Mouse (Mus musculus): ENCODE results near the gene Fance.

The Fance gene

DNA sequence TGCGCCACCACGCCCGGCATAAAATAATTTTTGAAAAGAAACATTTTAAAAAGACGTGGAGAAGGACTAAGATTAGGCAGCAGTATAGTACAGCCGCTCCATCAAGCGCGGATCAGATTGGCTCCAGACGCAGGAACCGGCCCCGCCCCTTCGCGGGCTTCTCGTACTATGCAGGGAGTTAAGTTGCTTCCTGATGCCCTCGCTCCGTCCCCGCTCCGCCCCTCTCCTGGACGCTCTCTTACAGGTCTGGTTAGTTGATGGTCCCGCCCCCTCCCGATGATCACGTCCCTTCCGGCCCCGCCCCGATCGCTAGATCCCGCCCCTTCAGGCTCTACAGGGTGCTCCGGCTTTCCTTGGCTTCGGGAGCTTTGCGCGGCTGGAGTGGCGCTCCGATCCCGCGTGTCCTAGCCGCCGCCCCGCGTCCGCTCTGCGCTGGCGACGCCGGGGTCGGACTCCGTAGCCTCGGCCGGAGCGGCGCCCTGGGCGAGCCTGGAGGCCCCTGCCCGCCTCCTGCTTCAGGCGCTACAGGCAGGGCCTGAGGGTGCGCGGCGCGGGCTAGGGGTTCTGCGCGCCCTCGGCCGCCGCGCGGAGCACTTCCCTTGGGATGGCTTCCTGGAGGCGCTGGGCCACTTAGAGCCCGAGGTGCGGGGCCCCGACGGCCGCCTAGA, at the start of gene Fance:
Fance (plus strand) TSS at position 308 of the 668 bp plus-strand sequence.
- peak; percentile 98 to 99 for DNase-seq

DNA sequence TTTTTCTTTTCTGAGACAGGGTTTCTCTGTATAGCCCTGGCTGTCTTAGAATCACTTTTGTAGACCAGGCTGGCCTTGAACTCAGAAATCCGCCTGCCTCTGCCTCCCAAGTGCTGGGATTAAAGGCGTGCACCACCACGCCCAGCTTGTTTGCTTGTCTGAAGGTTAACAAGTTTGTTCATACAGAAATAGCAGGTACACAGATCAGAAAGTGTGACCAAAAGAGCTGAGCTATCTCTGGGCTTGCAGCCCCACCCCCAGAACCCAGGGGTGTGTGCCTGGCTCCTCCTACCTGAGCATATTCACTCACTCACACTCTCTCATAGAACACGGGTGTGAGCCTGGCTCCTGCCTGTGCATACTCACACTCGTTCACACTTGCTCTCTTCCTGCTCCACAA, 46.1 kb upstream of the Fance start:
- no peak for DNase-seq

DNA sequence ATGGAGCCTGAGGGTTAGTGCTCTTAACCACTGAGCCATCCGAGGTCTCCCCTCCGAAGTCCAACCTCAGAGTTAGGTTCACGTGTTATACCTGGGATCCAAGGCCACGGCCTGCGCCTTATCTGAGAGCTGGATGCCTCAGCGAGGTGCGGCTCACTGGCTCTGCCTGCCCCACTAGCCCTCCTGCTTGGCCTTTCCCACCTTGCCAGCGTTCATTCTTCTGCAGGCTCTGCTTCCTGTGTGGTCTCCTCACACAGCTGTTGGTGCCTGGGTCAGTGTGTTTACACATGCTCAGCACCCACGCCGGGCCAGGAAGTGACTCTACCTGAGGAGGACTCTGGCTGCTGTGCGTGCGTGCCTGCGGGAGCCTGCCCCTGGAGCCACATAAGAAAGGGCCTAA, 43.2 kb upstream of the Fance start:
- DNase-seq = no peak

DNA sequence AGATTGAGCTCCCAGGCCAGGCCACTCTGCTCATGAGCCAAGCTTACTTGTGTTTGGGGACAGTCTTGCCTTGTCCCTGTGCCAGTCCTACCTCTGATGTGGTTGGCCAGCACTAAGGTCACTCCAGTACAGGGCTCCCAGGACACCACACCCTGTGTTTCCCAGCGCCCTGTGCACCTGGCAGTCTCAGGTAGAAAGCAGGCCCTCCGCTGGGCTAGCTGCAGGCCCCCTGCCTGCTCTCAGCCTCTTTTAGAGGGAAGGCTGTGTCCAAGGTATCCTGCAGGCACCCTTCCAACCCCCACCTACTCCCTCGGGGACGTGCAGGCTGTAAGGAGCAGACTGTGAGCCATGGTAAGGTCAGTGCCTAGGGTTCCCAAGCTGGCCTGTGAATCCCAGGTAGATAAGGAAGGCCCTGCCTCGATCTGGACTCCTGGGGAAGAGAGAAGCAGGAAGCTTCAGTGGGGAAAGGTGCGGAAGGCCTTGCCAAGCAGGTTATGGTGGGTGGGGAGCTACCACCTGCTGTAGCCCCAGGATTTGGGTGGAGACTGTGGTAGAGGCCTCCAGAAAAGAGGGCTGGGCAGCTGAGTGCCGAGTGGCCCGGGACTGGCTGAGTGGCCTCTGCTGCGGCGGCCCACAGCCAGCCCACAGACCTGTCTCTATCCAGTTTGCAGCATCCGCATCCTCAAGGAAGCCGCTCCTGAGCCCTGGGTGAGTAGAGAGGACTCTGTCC, 41.6 kb upstream of the Fance start:
- no peak for DNase-seq

DNA sequence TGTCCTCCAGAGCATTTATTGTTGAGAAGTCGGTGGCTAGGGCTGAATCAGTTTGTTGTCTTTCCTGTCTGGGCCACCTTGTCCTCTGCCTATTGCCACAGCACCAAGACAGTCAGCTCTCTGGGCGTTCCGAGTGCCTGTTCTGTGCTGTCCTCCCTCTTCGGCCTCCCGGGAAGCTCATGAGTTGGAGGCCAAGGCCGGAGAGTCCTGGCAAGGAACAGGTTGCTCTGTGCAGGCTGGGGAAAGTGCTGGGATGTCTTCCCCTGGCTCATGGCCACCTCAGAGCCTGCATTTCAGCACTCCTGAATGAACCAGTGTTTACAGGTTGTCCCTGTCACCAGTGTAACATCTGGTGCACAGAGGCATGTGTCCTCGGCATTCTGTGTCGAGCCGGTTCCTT, 41.0 kb upstream of the Fance start:
- no peak for DNase-seq

DNA sequence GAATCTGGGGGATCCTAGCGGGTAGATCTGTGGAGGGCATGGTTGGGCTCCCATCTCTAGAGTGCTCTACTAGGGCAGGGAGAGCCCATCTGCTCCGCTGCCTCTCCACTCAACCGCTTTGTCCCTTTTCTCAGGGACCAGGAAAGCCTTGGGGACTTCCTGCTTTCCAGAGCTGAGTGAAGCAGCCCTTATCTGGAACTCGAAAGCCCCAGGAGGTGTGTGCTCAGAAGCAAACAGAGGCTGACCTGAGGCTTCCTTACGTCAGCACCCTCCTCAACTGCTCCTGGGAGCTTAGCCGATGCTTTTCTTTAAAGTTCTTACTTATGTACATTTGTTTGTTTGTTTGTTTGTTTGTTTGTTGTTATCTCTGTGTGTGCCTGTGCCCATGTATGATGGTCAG, 40.5 kb upstream of the Fance start:
- DNase-seq = no peak

DNA sequence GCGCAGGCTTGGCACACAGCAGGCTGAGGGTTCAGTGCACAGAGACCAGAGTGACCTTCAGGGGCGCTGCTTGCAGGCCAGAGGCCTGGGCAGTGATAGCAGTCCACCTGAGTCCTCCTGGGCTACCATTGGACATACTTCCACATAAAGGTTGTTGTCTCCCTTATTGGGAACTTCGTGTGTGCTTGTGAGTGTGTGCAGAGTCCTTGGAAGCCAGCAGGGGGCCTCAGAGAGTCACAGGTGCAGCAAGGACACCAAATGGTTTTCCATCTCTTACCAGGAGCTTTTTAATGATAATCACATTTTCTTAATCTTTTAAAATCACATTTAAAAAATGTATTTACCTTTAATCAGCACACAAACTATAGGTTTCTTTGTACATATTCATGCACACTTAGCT, 38.6 kb upstream of the Fance start:
- DNase-seq = peak; percentile 55 to 58

DNA sequence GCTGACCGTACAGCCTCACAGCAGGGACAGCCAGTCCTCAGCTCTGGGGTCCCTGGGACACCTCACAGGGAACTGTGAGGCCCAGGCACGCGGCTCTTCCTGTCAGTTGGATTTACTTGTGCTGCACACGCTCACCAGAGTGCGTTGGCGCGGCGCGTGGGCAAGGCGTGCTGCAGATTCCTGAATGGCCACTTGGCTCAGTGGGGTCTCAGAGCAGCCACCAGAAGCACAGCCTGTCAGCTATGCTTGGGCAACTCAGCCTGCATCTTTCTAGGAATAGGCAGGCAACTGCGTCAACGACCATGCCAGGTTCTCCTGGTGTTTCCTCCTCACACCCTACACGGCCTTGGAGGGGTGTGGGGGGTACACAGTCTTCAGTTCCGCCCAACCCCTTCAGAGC, 36.1 kb upstream of the Fance start:
- no peak for DNase-seq

DNA sequence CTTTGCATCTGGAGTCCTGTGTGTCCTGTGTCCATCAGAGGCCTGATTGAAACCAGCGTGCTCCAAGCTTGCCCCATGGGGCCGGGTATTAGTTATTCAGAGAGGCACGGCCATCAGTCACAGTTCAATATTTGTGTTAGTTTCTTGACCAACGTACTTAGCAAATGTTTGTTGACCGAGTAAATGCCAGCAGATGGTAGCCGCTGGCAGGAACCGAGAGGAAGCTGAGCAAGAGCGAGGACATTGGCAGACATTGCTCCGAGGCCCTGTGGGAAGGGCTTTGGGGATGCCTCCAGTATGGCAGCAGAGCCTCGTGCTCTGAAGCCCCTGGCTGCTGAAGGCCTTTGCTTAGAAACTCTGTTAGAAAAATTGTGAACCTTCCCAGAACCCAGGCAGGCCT, 35.6 kb upstream of the Fance start:
- no peak for DNase-seq

DNA sequence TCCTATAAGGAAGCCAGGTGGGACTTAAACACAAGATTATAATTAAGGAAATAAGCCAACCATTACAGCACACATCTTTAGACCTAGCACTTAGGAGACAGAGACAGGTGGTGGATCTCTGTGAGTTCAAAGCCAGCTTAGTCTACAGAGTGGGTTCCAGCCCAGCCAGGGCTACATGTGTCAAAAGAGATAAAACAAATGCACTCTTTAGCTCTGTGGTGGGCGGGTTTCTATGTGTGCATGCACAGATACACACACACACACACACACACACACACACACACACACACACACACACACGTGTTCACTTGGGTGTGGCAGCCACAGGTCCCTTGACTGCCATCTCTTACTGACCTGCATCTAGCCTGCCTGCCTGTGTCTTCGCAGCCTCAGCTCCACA, 35.2 kb upstream of the Fance start:
- DNase-seq = no peak

DNA sequence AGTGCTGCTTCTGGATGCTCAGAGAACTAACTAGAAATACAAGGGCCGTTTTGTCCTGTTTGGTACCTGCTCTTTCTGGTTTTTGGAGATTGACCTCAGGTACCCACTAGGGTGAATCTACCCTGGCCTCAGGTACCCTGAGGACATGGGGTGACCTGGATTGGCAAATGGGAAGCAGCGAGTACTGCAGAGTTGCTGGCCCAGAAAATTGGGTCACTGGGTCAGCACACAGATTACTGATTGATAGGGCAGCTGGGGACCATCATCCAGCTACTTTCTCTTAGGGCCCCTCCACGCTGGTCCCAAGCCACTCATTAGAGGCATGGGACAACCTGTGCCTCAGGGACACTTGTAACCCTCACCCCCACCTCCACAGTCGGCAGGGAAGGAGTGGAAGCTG, 34.1 kb upstream of the Fance start:
- DNase-seq = peak; percentile 48 to 63

DNA sequence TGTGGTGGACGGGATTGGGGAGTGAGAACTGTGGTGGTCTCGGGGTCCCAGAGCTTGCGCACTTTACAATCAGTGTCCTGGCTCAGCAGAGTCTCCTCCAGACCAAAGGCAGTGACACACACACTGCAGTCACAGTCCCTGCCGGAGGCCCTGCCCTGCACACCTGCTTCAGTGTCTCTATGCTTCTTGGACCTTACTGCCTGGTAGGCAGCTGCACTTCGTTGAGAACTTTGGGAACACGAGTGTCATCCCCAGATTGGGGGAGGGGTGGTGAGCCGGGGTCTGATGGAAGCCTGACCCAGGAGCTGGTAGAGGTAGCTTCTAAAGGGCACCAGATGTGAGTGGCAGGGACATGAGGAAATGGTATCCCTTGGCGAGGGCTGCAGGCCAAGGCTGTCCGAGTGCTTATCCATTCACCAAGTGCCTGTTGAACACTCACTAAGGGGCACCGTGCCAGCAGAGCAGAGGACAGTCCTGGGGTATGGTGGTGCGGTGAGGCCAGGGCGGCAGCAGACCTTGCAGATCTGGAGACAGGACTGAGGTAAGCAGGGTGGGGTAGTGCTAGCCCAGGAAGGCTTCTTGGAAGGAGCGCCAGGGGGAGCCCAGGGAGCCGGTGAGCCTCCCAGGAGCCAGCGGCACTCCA, 33.4 kb upstream of the Fance start:
- peak; percentile 65 to 79 for DNase-seq

DNA sequence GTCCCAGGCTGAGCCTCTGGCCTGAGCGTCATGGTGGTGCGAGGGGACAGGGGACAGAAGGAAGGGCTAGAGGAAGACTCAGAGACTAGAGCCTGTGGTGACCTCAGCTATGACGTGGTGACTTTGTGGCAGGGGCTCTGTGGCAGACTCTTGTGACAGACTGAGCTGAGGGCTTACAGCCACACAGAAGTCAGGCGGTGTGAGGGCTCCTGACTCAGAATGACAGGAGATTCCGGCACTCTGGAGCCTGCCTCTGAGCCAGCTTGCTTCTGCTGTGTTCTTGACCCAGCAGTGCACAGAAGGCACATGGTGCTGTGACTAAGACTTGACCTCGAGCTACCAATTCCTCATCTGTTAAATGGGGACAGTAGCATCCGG, 32.9 kb upstream of the Fance start:
- DNase-seq = no peak

DNA sequence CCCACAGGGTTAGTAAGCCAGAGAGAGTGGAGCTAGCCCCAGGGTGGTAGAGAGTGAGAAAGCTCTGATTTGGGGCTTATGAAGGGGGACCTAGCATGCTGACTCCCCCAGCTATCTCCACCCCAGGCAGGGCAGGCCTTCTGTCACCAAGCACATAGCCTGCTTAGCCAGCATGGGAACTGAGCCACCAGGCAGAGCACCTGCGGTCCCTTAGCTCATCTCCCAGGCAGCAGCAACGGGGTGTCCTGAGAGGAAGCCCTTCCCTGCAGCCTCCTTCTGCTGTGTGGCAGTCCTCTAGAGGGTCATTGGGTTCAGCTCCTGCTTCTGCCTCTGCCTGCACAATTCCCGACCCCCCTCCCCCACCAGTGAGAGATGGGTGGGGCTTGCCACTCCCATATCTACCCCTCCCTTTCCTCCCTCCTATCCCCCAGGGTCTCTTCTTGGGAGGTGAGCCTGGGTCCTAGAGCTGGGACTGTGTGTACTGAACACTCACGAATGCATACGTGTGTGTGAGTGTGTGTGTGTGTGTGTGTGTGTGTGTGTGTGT, 32.4 kb upstream of the Fance start:
- DNase-seq = peak in 1 of 2 experiments; percentile 32

DNA sequence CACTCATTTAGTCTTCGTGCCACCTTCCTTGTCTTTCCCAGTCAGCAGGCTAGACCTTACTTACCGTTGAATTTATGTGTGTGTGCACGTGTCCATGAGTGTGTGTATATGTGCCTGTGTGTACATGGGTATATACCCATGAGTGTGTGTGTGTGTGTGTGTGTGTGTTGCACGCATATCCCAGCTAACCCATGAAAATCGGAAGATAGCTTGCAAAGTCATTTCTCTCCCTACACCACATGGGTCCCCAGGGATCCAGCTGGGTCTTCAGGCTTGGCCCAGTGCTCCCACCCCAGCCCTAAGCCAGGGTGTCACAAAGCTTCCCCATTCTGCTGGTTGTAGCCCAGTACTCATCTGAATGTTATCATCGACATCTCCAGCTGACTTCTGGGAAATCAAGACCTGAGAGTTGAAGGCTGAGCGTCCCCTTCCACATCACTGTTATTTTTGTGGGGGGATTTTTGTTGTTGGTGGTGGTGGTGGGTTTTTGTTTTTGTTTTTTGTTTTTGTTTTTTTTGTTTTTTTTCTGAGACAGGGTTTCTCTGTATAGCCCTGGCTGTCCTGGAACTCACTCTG, 31.4 kb upstream of the Fance start:
- DNase-seq = no peak

DNA sequence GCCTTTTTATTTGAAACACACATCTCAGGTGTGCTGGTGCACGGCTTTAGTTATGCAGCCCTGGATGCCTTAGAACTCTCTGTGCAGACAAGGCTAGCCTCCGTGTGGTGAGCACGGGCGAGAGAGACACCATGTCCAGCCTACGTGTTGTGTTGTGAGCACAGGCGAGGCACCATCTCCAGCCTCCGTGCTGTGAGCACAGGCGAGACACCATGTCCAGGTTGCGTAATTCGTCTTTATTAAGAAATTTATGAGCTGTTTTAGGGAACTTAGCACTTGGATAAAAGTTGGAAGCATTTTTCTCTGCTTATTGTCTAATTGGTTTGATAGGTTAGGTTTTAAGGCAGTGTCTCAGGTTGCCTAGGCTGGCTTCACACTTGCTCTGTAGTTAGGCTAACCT, 30.1 kb upstream of the Fance start:
- no peak for DNase-seq

DNA sequence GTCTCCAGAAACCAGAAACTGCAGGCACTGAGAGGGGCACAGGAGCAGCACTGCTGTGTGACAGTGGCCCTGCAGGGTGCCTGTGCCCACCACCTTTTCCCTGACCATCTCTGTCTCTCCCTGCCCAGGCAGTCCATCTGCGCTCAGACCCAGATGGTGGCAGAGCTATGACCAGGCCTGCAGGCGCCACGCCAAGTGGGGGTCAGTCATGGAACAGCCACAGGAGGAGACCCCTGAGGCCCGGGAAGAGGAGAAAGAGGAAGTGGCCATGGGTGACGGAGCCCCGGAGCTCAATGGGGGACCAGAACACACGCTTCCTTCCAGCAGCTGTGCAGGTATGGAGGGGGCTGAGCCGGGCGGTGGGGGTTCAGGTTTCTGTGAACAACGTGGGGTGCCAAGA, 27.2 kb upstream of the Fance start:
- no peak for DNase-seq

DNA sequence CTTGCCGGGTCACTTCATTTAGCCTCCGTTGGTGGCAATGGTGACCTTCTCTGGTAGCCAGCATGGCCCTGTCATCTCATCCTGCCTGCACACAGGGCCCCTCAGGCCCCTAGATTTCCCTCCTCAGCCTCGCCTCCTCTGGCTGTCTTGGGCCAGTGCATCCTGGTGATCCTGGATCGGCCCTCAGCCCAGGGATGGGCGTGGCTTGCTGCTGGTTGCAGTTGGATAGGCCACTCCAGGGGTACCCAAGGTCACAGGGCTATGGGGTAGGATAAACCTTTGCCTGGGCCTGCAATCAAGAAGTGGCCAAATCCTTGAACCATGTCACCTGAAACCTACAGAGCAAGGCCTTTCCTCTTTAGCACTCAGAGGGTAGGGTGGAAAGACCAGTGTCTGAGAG, 26.4 kb upstream of the Fance start:
- peak in 1 of 2 experiments; percentile 58 for DNase-seq

DNA sequence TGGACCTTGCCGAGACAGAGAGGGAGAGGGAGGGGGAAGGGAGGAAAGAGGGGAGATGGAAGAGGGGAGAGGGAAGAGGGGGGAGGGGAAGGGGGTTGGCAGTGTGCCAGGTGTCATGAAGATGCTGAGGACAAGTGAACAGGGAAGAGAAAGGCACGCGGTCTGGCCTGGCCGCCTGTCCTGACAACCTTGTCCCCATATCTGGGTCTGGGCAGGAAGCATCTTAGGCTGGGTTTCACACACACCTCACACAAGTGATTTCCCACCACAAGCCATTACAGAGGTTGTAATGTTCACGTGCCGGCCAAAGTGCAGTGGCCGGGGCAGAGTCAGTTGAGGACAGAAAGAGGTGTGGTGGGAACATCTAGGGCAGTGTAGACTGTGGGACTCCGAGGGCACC, 25.7 kb upstream of the Fance start:
- peak; percentile 32 to 33 for DNase-seq

DNA sequence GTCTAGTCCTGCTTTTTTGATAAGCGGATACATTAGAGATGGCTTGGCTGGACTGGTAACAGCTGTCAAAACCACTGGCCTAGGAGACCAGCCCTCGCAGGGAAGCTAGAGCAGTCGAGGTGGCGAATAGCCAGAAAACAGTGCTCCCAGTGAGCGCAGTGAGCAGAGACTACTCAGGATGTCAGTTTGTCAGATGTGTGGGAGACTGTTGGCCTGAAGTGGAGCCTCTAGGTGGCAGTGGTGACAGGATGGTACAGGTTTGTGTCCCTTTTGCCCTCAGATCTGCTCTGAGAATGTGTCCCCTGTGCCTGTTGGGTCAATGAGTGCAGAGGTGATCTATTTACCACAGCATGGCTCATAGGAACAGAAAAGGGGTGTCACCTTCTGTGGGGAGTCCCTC, 25.3 kb upstream of the Fance start:
- DNase-seq = peak; percentile 27 to 52

DNA sequence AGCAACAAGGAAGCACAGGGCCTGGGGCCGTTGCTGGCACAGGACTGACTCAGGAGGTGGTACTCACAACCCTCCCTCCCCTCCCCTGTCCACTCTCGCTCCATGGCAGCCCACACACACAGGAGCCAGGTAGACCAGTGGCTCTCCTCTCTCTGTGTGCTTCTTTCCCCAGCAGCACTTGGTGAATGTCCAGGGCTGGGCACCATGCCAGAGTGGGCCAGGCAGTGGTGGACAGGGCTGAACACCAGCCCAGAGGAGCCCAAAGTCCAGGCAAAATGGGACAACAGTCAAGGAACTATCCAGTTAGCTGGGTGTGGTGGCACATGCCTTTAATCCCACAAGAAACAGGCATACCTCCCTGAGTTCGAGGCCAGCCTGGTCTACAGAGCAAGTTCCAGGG, 23.1 kb upstream of the Fance start:
- peak; percentile 77 to 86 for DNase-seq

DNA sequence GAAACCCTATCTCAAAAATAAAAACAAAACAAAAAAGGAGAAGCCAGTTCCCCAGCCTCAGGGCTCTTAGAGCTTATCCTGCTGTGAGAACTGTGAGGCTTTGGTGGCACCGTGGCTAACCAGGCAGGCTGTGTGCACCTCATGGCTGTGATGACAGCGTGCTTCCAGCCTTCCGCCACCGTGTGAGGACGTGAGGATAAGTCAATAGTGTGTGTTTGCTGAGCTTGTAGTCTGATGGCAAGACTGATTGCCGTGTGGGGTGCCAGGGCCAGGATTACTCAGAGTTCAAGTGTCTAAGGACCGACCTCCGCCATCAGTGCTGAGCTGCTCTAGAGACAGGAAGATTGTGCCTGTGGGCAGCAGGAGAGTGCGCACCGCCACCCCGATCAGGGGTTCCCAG, 22.6 kb upstream of the Fance start:
- DNase-seq = no peak

DNA sequence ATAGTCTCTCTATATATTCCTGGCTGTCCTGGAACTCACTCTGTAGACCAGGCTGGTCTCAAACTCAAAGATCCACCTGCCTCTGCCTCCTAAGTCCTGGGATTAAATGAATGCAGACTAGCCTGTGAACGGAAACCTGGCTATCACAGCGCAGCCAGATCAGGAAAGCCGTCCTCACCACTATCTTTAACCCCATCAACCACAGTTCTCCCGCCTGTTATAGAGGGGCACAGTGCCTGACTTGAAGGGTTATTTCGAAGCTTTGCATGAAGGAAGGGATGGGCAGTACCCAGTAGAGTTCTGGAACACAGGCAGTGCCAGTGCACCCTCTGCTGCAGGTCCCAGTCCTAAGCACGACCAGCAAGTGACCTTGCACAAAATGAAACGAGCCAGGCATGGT, 22.0 kb upstream of the Fance start:
- no peak for DNase-seq

DNA sequence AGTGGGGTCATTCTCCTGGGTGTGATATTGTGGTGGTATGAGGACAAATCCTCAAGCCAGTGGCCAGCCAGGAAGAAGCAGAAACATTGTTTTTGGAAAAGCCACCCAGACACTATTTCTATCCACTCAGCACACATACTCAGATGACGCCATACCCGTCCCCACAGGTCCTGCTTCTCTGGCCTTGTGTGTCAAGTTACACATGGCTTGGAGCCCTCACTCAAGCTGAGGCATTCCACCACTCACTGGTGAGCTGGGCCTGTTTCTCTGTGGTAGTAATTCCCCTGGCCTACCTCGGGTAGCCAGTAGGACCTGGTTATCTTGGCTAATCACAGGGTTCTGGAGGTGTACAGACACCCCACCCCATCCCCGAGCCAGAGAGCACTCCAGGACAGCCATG, 19.6 kb upstream of the Fance start:
- no peak for DNase-seq
